Mouse (Mus musculus): ENCODE data around the gene Fzd4. TPM values are rescaled to one million over a fixed set of nuclear protein-coding genes. Genes with fewer than 3 reads are reported as not detected.

Gene Fzd4
- total and polyA plus RNA-seq, 3 experiments, result 15.2 to 36.2 (median 33.7) TPM

DNA sequence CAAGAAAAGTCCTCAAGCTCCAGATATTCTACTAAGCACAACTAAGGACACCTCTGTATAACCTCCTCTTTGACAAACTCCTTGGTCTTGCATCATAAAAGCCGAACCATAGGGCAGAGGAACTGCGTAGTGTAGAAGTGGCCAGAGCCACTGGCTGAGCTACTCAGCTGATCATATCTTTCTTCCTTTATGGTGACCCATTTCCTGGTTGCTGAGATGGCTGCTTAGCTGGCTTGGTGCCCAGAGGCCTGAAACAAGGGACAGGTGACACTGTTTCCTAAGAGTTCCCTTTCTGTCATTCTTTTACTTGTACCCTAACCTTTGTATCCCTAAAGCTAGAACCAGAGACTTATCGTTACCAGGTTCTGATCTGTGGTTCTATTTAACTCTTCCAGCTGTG lies 7.2 kb downstream of the Fzd4 start:
- Histone ChIP-seq H3K27me3 (ENCODE audit: control insufficient read depth, insufficient read depth, low read length) (no peaks in the 10 kb centered on the region), H3K79me2 (replicated peaks; ENCODE audit: control insufficient read depth, insufficient read depth, low read length) (peaks cover 8% of the 10 kb centered on the region), H3K4me1 (ENCODE audit: control insufficient read depth, insufficient read depth, low read length) (peaks cover 18% of the 10 kb centered on the region), H3K27ac (peak overlapping the region; percentile 59), H3K36me3 (ENCODE audit: control insufficient read depth, insufficient read depth, low read length) (peaks cover 56% of the 10 kb centered on the region), H3K9ac (ENCODE audit: low read depth, low read length) (no peak overlapping the region; the same call in 1 of the 2 replicates), H3K4me3 (0 out of 2 replicates have a peak overlapping the region, but pooled peaks have one; percentile 4)
- no peak for TF ChIP-seq CTCF (IDR thresholded peaks at IDR 0.05)
- TF ChIP-seq POLR2A (IDR thresholded peaks at IDR 0.05; ENCODE audit: insufficient read depth, low read depth, low read length), result peak; percentile 15; the same call in 1 of the 2 replicates
- WGBS, result 54% methylated on average over 3 of the region's 3 CpGs
- intact Hi-C loops (cut with DNase I), result no loop called here
- no peak for DNase-seq

DNA sequence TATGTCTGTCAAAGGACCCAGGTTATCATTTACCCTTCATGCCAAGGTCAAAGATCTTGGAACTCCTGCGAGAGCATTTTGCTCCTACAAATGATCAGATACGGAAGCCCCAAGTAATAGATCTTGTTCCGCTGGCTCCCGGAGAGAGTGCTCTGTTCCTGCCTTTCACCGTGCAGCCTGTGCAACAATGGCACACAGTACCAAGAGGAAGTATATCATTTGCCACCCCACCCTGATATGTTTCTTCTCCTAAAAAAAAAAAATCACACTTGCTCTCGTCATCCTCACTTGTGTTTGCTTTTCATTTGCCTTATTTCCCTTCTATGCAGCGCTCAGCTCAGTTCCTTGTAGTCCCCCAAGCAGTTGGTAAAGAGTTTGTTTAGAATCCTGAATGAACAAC lies 7.9 kb downstream of the Fzd4 start:
- Histone ChIP-seq H3K27me3 (ENCODE audit: control insufficient read depth, insufficient read depth, low read length) (no peaks in the 10 kb centered on the region), H3K9ac (ENCODE audit: low read depth, low read length) (peak overlapping the region; percentile 14; the same call in 1 of the 2 replicates), H3K36me3 (ENCODE audit: control insufficient read depth, insufficient read depth, low read length) (peaks cover 56% of the 10 kb centered on the region), H3K27ac (peak overlapping the region; percentile 59), H3K4me3 (no peak overlapping the region), H3K4me1 (ENCODE audit: control insufficient read depth, insufficient read depth, low read length) (peaks cover 19% of the 10 kb centered on the region), H3K79me2 (replicated peaks; ENCODE audit: control insufficient read depth, insufficient read depth, low read length) (peaks cover 8% of the 10 kb centered on the region)
- intact Hi-C loops (cut with DNase I), result no loop called here
- 43% methylated on average over 7 of the region's 7 CpGs for WGBS
- DNase-seq, result no peak
- no peak for TF ChIP-seq POLR2A (IDR thresholded peaks at IDR 0.05; ENCODE audit: insufficient read depth, low read depth, low read length)
- TF ChIP-seq CTCF (IDR thresholded peaks at IDR 0.05), result no peak
- no peak for TF ChIP-seq EP300 (IDR thresholded peaks at IDR 0.05; ENCODE audit: insufficient read depth, low read depth, low read length)

DNA sequence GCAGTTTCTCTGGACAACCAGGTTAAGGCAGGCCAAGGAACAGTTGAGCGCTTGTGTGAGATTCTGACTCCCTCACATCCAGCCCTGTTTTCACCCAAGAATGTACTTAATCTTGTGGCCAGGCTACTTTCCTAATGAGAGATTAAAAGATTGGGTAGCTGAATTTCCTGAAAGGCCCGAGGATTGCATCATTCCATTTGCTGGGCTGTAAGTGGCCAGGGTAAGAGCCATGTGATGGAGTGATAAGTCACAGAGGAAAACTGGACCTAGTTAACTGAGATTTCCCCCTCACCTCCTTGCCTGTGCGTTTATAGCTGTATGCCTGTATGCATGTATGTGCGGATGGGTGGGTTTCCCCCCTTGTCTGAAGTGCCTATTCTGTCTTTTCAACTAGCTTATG lies 11.9 kb downstream of the Fzd4 start:
- TF ChIP-seq POLR2A (IDR thresholded peaks at IDR 0.05; ENCODE audit: insufficient read depth, low read depth, low read length) (no peak), EP300 (IDR thresholded peaks at IDR 0.05; ENCODE audit: insufficient read depth, low read depth, low read length) (no peak), CTCF (IDR thresholded peaks at IDR 0.05) (no peak)
- H3K27me3 ChIP-seq (ENCODE audit: control insufficient read depth, insufficient read depth, low read length), result no peaks in the 10 kb centered on the region
- WGBS, result 65% methylated on average over 4 of the region's 4 CpGs
- DNase-seq, result no peak
- peaks cover 3% of the 10 kb centered on the region; the same call in 1 of the 2 replicates for H3K79me2 ChIP-seq (replicated peaks; ENCODE audit: control insufficient read depth, insufficient read depth, low read length)
- peaks cover 26% of the 10 kb centered on the region for H3K36me3 ChIP-seq (ENCODE audit: control insufficient read depth, insufficient read depth, low read length)
- peak overlapping the region; percentile 57 for H3K27ac ChIP-seq
- intact Hi-C loops (cut with DNase I), result loop anchor here (5.0 kb wide), 1 partner anchor 74 kb away; no protein-coding TSS in a partner anchor
- H3K9ac ChIP-seq (ENCODE audit: low read depth, low read length), result no peak overlapping the region
- peaks cover 11% of the 10 kb centered on the region for H3K4me1 ChIP-seq (ENCODE audit: control insufficient read depth, insufficient read depth, low read length)
- no peak overlapping the region for H3K4me3 ChIP-seq

DNA sequence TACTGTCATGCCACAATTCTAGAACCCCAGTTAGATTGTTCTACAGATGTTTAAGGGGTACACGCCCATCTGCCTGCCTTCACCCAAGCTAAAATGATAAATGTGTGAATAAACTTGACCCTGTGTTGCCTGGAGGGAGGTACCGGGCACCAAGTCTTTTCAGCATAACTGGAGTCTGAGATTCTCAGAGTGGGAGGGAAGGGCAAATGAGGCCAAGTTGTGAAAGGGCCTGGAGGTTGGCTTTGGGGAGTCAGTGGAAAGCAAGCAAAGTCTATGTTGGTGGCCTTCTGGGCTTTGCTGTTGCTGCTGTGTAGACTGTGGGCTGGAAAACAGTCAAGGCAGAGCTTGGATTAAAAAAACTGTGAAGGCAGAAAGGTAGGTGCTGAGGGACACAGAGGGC lies 13.6 kb downstream of the Fzd4 start:
- TF ChIP-seq CTCF (IDR thresholded peaks at IDR 0.05), result no peak
- no peak for TF ChIP-seq POLR2A (IDR thresholded peaks at IDR 0.05; ENCODE audit: insufficient read depth, low read depth, low read length)
- no peak for TF ChIP-seq EP300 (IDR thresholded peaks at IDR 0.05; ENCODE audit: insufficient read depth, low read depth, low read length)
- H3K79me2 ChIP-seq (replicated peaks; ENCODE audit: control insufficient read depth, insufficient read depth, low read length), result no peaks in the 10 kb centered on the region
- peak overlapping the region; percentile 68 for H3K27ac ChIP-seq
- no peak for DNase-seq
- H3K9ac ChIP-seq (ENCODE audit: low read depth, low read length), result no peak overlapping the region
- intact Hi-C loops (cut with DNase I), result loop anchor here (2.0 to 5.0 kb wide), 2 partner anchors 75 to 331 kb away; no protein-coding TSS in a partner anchor
- H3K36me3 ChIP-seq (ENCODE audit: control insufficient read depth, insufficient read depth, low read length), result peaks cover 11% of the 10 kb centered on the region
- 84% methylated on average over 2 of the region's 2 CpGs for WGBS
- H3K4me1 ChIP-seq (ENCODE audit: control insufficient read depth, insufficient read depth, low read length), result peaks cover 8% of the 10 kb centered on the region
- no peaks in the 10 kb centered on the region for H3K27me3 ChIP-seq (ENCODE audit: control insufficient read depth, insufficient read depth, low read length)
- H3K4me3 ChIP-seq, result no peak overlapping the region

DNA sequence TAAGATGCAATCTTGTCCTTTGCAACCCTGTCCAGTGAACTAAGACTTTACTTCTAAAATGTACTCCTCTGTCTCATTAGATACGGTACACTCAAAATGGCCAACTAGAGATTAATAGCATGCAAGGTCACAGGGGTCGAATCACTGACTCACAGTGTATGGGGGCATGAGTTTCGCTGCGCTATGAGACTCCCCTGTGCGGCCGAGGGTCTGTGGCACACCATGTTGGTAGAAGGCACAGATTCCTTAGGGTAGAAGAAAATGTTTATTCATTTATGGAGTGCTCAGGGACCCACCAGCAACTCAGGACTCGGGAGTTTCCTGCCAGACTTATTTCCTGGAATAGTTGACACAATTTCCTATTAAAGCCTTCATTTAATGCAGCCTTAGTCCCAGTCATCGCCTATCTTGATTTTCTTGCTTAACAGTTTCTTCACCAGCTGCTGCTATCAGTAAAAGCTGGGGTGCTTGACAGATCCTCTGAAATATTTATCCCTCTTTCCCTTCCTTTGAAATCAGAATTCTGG lies 14.0 kb downstream of the Fzd4 start:
- Histone ChIP-seq H3K9ac (ENCODE audit: low read depth, low read length) (no peak overlapping the region), H3K4me1 (ENCODE audit: control insufficient read depth, insufficient read depth, low read length) (peaks cover 8% of the 10 kb centered on the region), H3K79me2 (replicated peaks; ENCODE audit: control insufficient read depth, insufficient read depth, low read length) (no peaks in the 10 kb centered on the region), H3K27ac (peak overlapping the region; percentile 68), H3K4me3 (no peak overlapping the region), H3K27me3 (ENCODE audit: control insufficient read depth, insufficient read depth, low read length) (no peaks in the 10 kb centered on the region), H3K36me3 (ENCODE audit: control insufficient read depth, insufficient read depth, low read length) (peaks cover 8% of the 10 kb centered on the region)
- DNase-seq, result no peak
- no peak for TF ChIP-seq POLR2A (IDR thresholded peaks at IDR 0.05; ENCODE audit: insufficient read depth, low read depth, low read length)
- TF ChIP-seq CTCF (IDR thresholded peaks at IDR 0.05), result no peak
- TF ChIP-seq EP300 (IDR thresholded peaks at IDR 0.05; ENCODE audit: insufficient read depth, low read depth, low read length), result no peak
- intact Hi-C loops (cut with DNase I), result loop anchor here (2.0 to 5.0 kb wide), 2 partner anchors 76 to 331 kb away; no protein-coding TSS in a partner anchor
- whole genome bisulfite sequencing, result 46% methylated on average over 8 of the region's 8 CpGs

DNA sequence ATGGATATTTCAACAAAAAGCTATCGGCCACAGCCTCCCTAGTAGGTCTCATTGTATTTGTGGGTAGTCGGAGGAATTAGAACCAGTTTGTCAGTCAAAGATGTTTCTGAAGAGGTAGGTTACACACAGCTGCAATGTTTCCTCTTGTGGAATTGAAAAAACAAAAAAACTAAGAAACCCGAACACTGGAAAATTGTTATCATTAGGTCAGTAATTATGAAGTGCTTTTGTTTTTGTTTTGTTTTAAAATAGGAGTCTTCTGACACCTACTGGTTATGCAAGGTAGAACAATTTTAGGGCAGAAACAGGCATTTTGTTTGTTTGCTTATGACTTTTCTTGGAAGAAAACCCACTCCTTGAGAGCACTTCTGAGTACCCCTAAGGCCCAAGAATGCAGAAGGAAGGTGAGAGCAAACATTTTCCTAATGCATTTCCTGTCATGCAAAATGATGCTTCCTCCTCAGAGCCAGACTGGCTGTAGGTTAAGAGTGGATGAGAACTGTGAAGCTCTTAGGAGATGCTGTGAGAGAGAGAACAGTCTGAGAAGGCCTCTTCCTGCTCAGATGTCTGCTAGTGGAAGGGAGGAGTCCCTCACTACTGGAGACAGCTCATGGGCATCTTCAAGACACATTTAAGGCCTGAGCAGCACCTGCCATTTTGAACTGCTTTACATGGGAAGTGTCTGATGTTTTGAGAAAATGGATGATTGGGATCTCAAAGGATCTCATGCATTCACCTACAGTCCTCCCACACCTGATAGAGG lies 14.9 kb downstream of the Fzd4 start:
- H3K27me3 ChIP-seq (ENCODE audit: control insufficient read depth, insufficient read depth, low read length), result no peaks in the 10 kb centered on the region
- no peak for DNase-seq
- WGBS, result 29% methylated on average over 3 of the region's 3 CpGs
- TF ChIP-seq EP300 (IDR thresholded peaks at IDR 0.05; ENCODE audit: insufficient read depth, low read depth, low read length) (no peak), CTCF (IDR thresholded peaks at IDR 0.05) (peak; percentile 89)
- H3K4me3 ChIP-seq, result peak overlapping the region; percentile 46
- H3K79me2 ChIP-seq (replicated peaks; ENCODE audit: control insufficient read depth, insufficient read depth, low read length), result no peaks in the 10 kb centered on the region
- H3K36me3 ChIP-seq (ENCODE audit: control insufficient read depth, insufficient read depth, low read length), result peaks cover 5% of the 10 kb centered on the region
- H3K27ac ChIP-seq, result peak overlapping the region; percentile 68
- peaks cover 8% of the 10 kb centered on the region for H3K4me1 ChIP-seq (ENCODE audit: control insufficient read depth, insufficient read depth, low read length)
- intact Hi-C loops (cut with DNase I), result loop anchor here (1.0 to 5.0 kb wide), 3 partner anchors 77 to 332 kb away; no protein-coding TSS in a partner anchor
- H3K9ac ChIP-seq (ENCODE audit: low read depth, low read length), result no peak overlapping the region; the same call in 1 of the 2 replicates

Measured in heart, adult 2 months (tissue).